Mouse (Mus musculus) erythroid progenitor cell, adult 5-6 weeks (primary cell): ENCODE results near the gene Ralgds. TPM values are rescaled to one million over a fixed set of nuclear protein-coding genes. Genes with fewer than 3 reads are reported as not detected.
"Not testable (repeated sequence)": the region's sequence is repeated elsewhere in the genome, so short reads cannot be mapped to it uniquely, and the experiment has no call there.

Source experiments
- ATAC-seq: replicated peaks from 2 replicates; pipeline ENCODE4 v1.8.0; 2016; ENCODE audit warnings: moderate number of reproducible peaks, mild to moderate bottlenecking, moderate TSS enrichment, inconsistent platforms; ENCODE audit not compliant: poor library complexity, low FRiP score, severe bottlenecking
- total RNA-seq, 2 experiments: library from RNA; stranded (forward) in 1 of 2; stranded (reverse) in 1 of 2; fragments of 150-400 nt in 1 of 2; fragments of 186-747, 209-891 nt in 1 of 2; gene quantifications; 2 replicates each; pipeline versions ENCODE4 v1.2.3 to v1.2.4; 2015 to 2017; ENCODE audit warnings: low replicate concordance in 2 of 2

Gene Ralgds
- total RNA-seq, 2 experiments from 2014 or later: 0.84 to 0.98 TPM

- no peak for ATAC-seq
Measured at GRCm38 (mm10) chr2:28502987-28503386, 9.9 kb upstream of the Ralgds start.

DNA sequence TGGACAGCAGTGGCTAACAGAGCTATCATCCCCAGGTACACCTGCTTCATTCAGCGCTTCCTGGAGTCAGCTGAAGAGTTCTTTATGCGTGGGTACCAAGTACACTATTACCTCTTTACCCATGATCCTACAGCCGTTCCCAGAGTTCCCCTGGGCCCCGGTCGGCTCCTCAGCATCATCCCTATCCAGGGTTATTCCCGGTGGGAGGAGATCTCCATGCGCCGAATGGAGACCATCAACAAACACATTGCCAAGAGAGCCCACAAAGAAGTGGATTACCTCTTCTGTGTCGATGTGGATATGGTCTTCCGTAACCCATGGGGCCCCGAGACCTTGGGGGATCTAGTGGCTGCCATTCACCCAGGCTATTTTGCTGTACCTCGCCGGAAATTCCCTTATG, 8.2 kb upstream of the Ralgds start:
- no peak for ATAC-seq

DNA sequence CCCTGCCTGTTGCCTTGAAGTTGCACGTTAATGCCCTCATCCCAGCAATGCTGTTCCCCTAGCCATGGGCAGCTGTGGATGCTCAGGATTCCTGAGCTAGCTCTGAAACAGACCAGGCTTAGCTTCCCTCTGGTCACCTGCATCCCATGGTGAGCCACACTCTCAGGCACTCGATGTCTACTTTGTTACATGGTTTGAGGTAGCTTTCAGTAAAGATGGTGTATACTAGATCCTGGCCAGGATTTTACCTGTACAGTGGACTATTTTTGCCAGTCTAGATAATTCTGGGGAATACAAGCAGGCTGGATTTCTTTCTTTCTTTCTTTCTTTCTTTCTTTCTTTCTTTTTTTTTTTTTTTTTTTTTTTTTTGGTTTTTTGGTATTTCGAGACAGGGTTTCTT, 7.1 kb upstream of the Ralgds start, which contains the start of gene Gm10134:
TSS of gene Gm10134 (plus strand) at position 301 of the 400 bp plus-strand sequence.
- no peak for ATAC-seq

DNA sequence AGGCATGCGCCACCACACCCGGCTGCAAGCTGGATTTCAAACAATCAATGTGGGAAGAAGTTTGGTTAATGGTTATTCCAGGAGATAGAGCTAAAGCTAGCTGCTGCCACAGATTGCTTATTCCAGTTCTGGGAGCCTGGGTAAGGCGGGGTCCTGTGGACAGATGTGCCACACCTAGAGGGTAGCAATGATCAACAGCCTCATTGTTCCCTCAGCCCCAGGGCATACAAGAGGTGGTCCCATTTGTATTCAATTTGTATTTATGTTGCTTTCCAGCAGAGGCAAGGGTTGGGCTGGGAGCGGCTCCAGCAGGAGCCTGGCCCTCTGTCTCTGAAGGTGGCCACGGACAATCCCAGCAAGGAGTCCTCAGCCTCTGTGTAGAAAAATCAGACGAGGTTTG, 6.6 kb upstream of the Ralgds start:
- ATAC-seq: no peak

GRCm38 (mm10) chr2:28511600-28511999, 1.3 kb upstream of the Ralgds start:
- ATAC-seq: not testable (repeated sequence)

- no peak for ATAC-seq
Measured at GRCm38 (mm10) chr2:28513431-28514370, 776 bp downstream of the Ralgds start.

GRCm38 (mm10) chr2:28514489-28514888, 1.6 kb downstream of the Ralgds start:
- no peak for ATAC-seq

DNA sequence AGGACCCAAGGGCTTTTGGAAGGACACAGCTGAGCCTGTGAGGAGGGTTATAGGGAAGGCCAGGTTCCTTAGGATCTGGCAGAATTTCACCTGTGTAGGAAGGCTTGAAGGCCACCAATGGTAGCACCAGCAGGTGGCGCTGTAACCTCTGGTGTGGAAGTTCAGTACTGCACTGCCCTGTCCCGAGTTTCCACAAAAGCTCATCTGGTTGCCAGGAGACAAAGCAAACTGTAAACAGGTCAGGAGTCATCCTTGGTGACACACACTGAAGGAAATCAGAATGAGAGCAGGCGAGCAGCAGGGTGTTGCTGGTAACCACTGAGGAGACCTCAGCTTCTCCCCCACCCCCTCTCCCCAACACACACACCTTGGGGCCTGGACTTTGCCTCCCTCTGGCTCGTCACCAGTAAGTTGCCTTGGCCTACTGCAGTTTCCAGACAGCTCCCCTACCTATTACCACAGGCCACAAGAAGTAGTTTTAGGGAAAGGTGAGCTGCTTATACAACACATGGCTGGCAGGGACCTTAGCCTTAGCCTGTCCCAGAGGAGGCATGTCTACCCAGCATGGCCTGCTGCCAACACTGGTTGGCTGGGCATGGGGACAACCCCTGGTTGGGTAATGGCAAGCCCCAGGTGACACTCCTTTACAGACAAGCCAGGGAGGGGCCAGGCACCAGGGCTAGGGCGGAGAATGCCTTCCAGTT, 4.4 kb downstream of the Ralgds start:
- no peak for ATAC-seq

DNA sequence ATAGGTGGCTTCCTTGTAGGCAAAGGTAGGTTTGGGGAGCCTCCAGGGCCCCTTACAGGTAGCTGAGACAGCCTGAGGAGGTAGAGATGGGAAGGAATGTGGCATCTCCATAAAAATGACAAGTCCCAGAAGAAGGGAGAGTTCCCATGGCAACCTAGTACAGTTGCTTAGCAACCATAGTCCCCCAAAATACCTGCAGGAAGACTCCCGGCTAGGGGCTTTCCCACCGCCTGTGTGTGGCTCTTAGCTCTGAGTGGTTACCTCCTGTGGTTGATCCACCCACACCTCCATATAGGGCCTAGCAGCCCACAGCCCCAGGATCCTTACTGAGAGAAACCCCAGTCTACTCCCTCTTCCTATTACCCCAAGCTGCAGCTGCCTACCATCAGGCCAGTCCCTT, 5.3 kb downstream of the Ralgds start:
- ATAC-seq: no peak

GRCm38 (mm10) chr2:28520581-28520980, 7.7 kb downstream of the Ralgds start:
- ATAC-seq: no peak

- no peak for ATAC-seq
Measured at GRCm38 (mm10) chr2:28521571-28522151, 8.7 kb downstream of the Ralgds start.

DNA sequence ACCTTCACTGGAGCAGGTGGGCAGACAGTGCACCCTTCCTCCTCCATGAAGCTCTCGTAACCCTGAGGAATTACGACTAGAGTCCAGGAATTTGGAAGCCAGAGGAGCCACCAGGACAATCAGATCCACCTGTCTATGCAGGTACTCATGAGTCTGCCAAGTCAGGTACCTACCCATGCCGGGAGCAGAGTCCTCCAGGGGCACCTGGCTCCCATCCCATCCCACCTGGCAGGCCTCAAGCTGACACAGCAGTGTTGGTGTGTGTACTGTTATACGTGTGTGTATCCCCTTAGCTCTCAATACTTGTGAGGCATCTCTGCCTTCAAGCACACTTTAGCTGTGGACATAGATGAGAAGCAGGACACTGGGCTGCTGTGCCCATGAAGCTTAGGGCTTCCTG, 9.2 kb downstream of the Ralgds start:
- ATAC-seq: no peak

GRCm38 (mm10) chr2:28523643-28524117, 10.8 kb downstream of the Ralgds start:
- ATAC-seq: no peak

- no peak for ATAC-seq
Measured at GRCm38 (mm10) chr2:28524406-28524805, 11.5 kb downstream of the Ralgds start.

- ATAC-seq: no peak
Measured at GRCm38 (mm10) chr2:28525219-28525942, 12.5 kb downstream of the Ralgds start.

DNA sequence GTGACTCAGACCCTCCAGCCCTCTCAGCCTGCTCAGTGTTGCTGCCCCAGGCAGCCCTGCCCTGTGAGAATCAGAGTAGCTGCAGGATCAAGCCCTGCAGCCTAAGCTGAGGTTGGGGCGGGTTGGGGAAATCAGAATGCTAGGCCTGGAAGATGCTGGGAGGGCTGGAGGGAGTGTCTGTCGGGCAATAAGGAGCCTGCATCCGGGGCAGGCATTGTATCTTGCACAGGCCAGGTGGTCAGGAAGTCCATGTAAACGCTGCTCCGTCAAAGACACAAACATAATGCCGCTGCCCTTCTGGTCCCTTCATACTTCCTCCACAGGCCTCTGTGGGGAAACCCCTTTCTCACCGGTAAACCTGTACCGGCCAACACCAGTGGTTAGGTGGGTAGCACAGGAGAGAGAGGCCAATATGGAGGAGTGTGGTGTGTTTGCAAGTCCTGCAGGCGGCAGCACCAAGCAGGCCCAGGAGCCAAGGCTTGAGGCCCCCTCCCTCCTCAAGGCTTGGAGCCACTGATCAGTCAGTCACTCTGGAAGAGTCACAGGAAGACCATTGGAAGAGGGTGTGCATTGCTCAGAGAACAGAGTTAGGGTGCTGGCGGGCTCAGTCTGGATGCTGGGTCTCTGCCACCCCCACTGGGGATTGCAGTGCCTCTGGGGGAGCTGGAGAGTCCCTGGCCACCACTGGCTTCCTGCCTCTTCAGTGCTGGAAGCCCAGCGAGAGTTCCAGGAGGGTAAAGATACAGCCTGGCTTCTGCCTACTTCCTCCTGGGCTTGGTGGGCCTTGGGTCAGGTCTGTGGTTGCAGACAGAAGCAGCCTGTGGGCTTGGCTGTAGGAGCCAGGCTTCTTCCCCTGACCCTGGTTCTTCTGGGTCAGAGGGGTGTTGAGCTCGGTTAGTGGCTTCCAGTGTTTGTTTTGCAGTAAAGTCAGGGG, 13.3 kb downstream of the Ralgds start:
- ATAC-seq: no peak

DNA sequence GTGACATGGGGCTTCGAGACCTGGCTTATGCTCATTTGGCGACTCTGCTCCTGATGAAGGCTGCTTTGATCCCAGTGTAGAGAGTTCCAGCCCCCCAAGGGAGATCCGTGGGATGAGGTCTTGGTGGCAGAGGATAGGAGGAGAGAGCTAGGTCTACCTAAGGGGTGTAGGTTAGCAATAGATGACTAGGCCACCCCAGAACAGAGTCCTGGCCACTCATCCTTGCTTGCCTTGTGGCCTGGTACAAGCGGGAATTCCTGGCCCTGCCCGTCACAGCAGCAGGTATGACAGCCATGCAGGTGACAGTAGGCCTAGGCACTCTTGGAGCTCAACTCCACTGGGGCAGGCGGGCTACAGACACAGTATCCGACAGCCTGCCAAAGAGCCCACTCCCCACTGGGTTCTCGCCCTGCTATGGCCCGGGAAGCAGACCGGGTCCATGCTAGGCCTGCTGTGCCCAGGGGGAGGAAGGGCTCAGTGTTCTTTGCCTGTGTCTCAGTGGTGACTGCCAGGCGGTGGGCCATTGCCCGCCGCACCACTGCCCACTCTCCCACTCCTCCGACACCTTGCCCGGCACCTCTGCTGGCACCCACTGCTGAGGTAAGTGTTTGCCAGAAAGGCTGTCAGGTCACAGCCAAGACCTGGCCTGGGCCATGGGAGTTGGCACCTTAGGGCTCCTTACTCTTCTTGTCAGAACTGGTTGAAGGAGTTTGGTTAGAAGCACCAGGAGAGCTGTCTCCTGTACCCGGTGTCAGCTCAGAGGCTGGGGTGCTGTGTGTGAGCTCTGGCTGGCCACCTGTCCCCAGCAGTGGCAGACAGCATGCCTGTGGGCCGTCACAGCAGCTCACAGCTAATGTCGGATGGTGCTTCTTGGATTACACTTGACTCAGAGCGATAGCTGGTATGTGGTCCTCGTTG, 14.8 kb downstream of the Ralgds start:
- ATAC-seq: no peak

DNA sequence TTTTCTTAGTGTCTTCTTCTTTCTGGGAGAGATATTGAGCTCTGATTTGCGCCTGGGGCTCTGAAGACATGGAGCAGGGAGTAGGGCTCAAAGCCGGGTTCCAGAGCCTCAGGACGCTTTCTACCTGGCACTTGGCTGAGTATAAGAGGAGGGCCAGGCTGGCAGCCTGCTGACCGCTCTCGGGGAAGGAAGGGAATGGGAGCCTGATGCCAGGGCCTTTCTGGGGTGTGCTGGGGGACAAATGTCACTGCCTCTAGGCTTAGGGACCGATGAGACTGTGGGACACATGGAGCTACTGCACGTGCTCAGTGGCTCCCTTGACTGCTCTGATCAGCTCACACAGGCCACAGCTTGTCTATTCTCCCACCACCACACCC, 15.4 kb downstream of the Ralgds start:
- no peak for ATAC-seq
